Mouse (Mus musculus) cerebellum, adult (tissue): ENCODE measurements at regions not wholly inside any gene's neighbourhood (a gene's known extent, or its start where the extent isn't known, plus 50 kb on each side); places are given as distances from the start of the nearest gene placed in this dataset.

Source experiments
- ATAC-seq: cut with Nextera tagmentation; 2 replicates; pipeline ENCODE4 v1.9.2; 2017; ENCODE audit warnings: mild to moderate bottlenecking, moderate library complexity, mixed read lengths; ENCODE audit not compliant: insufficient number of reproducible peaks, low FRiP score, low TSS enrichment

- no peak for ATAC-seq
Measured at GRCm38 (mm10) chr2:18617520-18617919, 54.7 kb upstream of the Commd3 start.

- ATAC-seq: no peak
Measured at GRCm38 (mm10) chr2:18609868-18610185, 62.4 kb upstream of the Commd3 start.

GRCm38 (mm10) chr2:18609075-18609867 lies 62.9 kb upstream of the Commd3 start:
- ATAC-seq: peak; percentile 72

GRCm38 (mm10) chr2:18608260-18609074 lies 63.7 kb upstream of the Commd3 start:
- peak; percentile 62 for ATAC-seq

- peak; percentile 63 for ATAC-seq
Measured at GRCm38 (mm10) chr2:18607586-18608259, 64.5 kb upstream of the Commd3 start.

- ATAC-seq: no peak
Measured at GRCm38 (mm10) chr2:18607088-18607487, 65.1 kb upstream of the Commd3 start.

GRCm38 (mm10) chr2:18592221-18592620 lies 80.0 kb upstream of the Commd3 start:
- ATAC-seq: no peak

- no peak for ATAC-seq
Measured at GRCm38 (mm10) chr2:18588232-18588631, 84.0 kb upstream of the Commd3 start.

GRCm38 (mm10) chr2:18587746-18588231 lies 84.4 kb upstream of the Commd3 start:
- no peak for ATAC-seq

GRCm38 (mm10) chr2:18586925-18587724 lies 85.1 kb upstream of the Commd3 start:
- peak; percentile 77 for ATAC-seq

- ATAC-seq: 0 out of 2 replicates have a peak, but pooled peaks have one; percentile 16
Measured at GRCm38 (mm10) chr2:18585564-18586336, 86.4 kb upstream of the Commd3 start.

- no peak for ATAC-seq
Measured at GRCm38 (mm10) chr2:18558133-18558532, 114.1 kb upstream of the Commd3 start.

GRCm38 (mm10) chr2:18547964-18548643 lies 124.1 kb upstream of the Commd3 start:
- no peak for ATAC-seq

- ATAC-seq: no peak
Measured at GRCm38 (mm10) chr2:18524387-18524786, 131.8 kb upstream of the Dnajc1 start.

GRCm38 (mm10) chr2:18523911-18524310 lies 131.3 kb upstream of the Dnajc1 start:
- no peak for ATAC-seq

- ATAC-seq: no peak
Measured at GRCm38 (mm10) chr2:18513435-18513834, 120.8 kb upstream of the Dnajc1 start.

GRCm38 (mm10) chr2:18509317-18509716 lies 116.7 kb upstream of the Dnajc1 start:
- no peak for ATAC-seq

- ATAC-seq: no peak
Measured at GRCm38 (mm10) chr2:18473361-18473771, 80.7 kb upstream of the Dnajc1 start.

GRCm38 (mm10) chr2:18460901-18461300 lies 68.3 kb upstream of the Dnajc1 start:
- ATAC-seq: no peak
